Mouse (Mus musculus) bone marrow, adult 2 months (tissue): ENCODE results near the gene Fam186a.

Source experiments
- CTCF ChIP-seq: fragments of 200-500 bp; IDR thresholded peaks from 2 replicates; pipeline ENCODE4 v1.5.1; 2011; ENCODE audit warnings: low read length, control low read depth; ENCODE audit not compliant: control insufficient read depth, insufficient read depth
- POLR2A ChIP-seq: fragments of 200-500 bp; IDR thresholded peaks from 2 replicates; pipeline ENCODE4 v1.6.1; 2011; ENCODE audit warnings: low read depth, mild to moderate bottlenecking, control low read depth, low read length, borderline replicate concordance; ENCODE audit not compliant: control insufficient read depth

- TF ChIP-seq CTCF: no peak
- no peak for TF ChIP-seq POLR2A
Observed at GRCm38 (mm10) chr15:99931231-99931630, 35.6 kb downstream of the Fam186a start.
